Mouse (Mus musculus) kidney, adult 11 months (tissue): ENCODE measurements at regions not wholly inside any gene's neighbourhood (a gene's known extent, or its start where the extent isn't known, plus 50 kb on each side); places are given as distances from the start of the nearest gene placed in this dataset.

ENCODE experiments used
- DNase-seq: peaks from one replicate; pipeline ENCODE4 v3.0.0; 2022

- peak; percentile 36 for DNase-seq
Measured at GRCm38 (mm10) chr1:47854372-47854771, 961.7 kb upstream of the Slc39a10 start.

- DNase-seq, result no peak
Measured at GRCm38 (mm10) chr1:47853911-47854310, 961.3 kb upstream of the Slc39a10 start.

GRCm38 (mm10) chr1:47840811-47841210 is 948.2 kb upstream of the Slc39a10 start:
- no peak for DNase-seq

- DNase-seq, result no peak
Measured at GRCm38 (mm10) chr1:47834072-47834471, 941.4 kb upstream of the Slc39a10 start.

- no peak for DNase-seq
Measured at GRCm38 (mm10) chr1:47827206-47827605, 934.6 kb upstream of the Slc39a10 start.

- no peak for DNase-seq
Measured at GRCm38 (mm10) chr1:47809508-47809907, 916.9 kb upstream of the Slc39a10 start.

GRCm38 (mm10) chr1:47794763-47795162 is 902.1 kb upstream of the Slc39a10 start:
- no peak for DNase-seq
